Mouse (Mus musculus): Measurements from ENCODE around the gene Aldh3b3. TPM values are rescaled to one million over a fixed set of nuclear protein-coding genes. Genes with fewer than 3 reads are reported as not detected.
"Not testable (repeated sequence)": the region's sequence is repeated elsewhere in the genome, so short reads cannot be mapped to it uniquely, and the experiment has no call there.

The Aldh3b3 gene
- polyA plus RNA-seq, 1 experiment from 2014 or later = not detected

- H3K4me3 ChIP-seq (ENCODE audit: low read depth, low read length) = no peak overlapping the region
- H3K4me1 ChIP-seq (ENCODE audit: control insufficient read depth, insufficient read depth, low read length) = no peaks in the 10 kb centered on the region
- no peak overlapping the region for H3K4me2 ChIP-seq
- no peaks in the 10 kb centered on the region for H3K36me3 ChIP-seq (ENCODE audit: control insufficient read depth, insufficient read depth, low read length)
- no peaks in the 10 kb centered on the region for H3K9me3 ChIP-seq (replicated peaks; ENCODE audit: control insufficient read depth, low read length)
- no peak for ATAC-seq (replicated peaks; ENCODE audit: insufficient number of reproducible peaks, low FRiP score, low TSS enrichment)
- peaks cover 5% of the 10 kb centered on the region; the same call in 1 of the 2 replicates for H3K27me3 ChIP-seq (ENCODE audit: control insufficient read depth, insufficient read depth, low read length)
- no peak overlapping the region for H3K27ac ChIP-seq (ENCODE audit: low read depth, low read length)
- H3K9ac ChIP-seq (ENCODE audit: low read depth, low read length) = no peak overlapping the region
Observed at GRCm38 (mm10) chr19:3959030-3959429, 585 bp downstream of the Aldh3b3 start.

- Histone ChIP-seq H3K36me3 (ENCODE audit: control insufficient read depth, insufficient read depth, low read length) (no peaks in the 10 kb centered on the region), H3K27ac (ENCODE audit: low read depth, low read length) (no peak overlapping the region), H3K4me3 (ENCODE audit: low read depth, low read length) (no peak overlapping the region), H3K9ac (ENCODE audit: low read depth, low read length) (no peak overlapping the region), H3K4me2 (no peak overlapping the region), H3K9me3 (replicated peaks; ENCODE audit: control insufficient read depth, low read length) (no peaks in the 10 kb centered on the region), H3K27me3 (ENCODE audit: control insufficient read depth, insufficient read depth, low read length) (peaks cover 5% of the 10 kb centered on the region; the same call in 1 of the 2 replicates), H3K4me1 (ENCODE audit: control insufficient read depth, insufficient read depth, low read length) (no peaks in the 10 kb centered on the region)
- ATAC-seq (replicated peaks; ENCODE audit: insufficient number of reproducible peaks, low FRiP score, low TSS enrichment) = no peak
- WGBS (ENCODE audit: insufficient replicate concordance) = 81% methylated on average over 5 of the region's 5 CpGs
Observed at GRCm38 (mm10) chr19:3960211-3960610, 1.8 kb downstream of the Aldh3b3 start.

DNA sequence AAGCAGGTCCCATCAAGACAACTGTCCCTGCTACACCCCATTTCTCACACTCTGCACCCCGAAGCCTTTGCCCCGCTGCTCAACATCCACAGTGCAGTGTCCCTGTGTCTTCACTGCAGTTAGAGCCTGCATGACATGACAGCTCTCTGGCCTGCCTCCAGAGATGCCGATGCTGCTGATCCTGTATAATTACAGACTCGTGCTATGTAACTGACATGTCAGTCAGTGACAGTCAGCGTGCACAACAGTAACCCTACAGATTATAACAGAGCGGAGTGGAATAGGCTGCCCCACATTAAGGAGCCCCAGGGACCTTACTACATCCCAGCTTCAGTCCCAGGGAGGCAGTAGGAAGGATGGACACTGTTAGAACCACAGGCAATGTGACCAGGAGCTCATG lies 3.4 kb downstream of the Aldh3b3 start:
- H3K4me3 ChIP-seq (ENCODE audit: low read depth, low read length); H3K27me3 ChIP-seq (ENCODE audit: control insufficient read depth, insufficient read depth, low read length); H3K9me3 ChIP-seq (replicated peaks; ENCODE audit: control insufficient read depth, low read length); H3K36me3 ChIP-seq (ENCODE audit: control insufficient read depth, insufficient read depth, low read length); H3K9ac ChIP-seq (ENCODE audit: low read depth, low read length); H3K4me1 ChIP-seq (ENCODE audit: control insufficient read depth, insufficient read depth, low read length); H3K27ac ChIP-seq (ENCODE audit: low read depth, low read length); ATAC-seq (replicated peaks; ENCODE audit: insufficient number of reproducible peaks, low FRiP score, low TSS enrichment); H3K4me2 ChIP-seq: not testable (repeated sequence)
- WGBS (ENCODE audit: insufficient replicate concordance) = 75% methylated on average over 6 of the region's 6 CpGs

DNA sequence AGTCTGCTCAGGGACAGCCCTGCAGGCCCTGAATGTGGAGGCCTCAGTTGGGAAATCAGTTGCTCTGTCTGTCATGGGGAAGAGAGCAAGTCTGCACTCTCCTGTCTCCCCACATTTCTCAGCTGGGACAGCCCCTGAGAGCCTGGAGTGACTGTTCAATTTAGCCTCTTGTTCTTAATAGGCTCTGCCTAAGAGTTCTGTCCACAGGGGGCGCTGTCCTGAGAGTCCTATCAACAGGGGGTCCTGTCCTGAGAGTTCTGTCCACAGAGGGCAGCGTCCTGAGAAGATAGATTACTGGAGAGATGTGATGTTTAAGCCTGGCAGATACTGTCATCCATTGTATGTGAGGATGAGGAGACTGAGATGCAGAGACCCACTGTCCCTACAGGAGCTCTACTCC lies 4.0 kb downstream of the Aldh3b3 start:
- no peak for ATAC-seq (replicated peaks; ENCODE audit: insufficient number of reproducible peaks, low FRiP score, low TSS enrichment)
- WGBS (ENCODE audit: insufficient replicate concordance) = 8% methylated on average over 2 of the region's 2 CpGs
- peaks cover 5% of the 10 kb centered on the region; the same call in 1 of the 2 replicates for H3K27me3 ChIP-seq (ENCODE audit: control insufficient read depth, insufficient read depth, low read length)

DNA sequence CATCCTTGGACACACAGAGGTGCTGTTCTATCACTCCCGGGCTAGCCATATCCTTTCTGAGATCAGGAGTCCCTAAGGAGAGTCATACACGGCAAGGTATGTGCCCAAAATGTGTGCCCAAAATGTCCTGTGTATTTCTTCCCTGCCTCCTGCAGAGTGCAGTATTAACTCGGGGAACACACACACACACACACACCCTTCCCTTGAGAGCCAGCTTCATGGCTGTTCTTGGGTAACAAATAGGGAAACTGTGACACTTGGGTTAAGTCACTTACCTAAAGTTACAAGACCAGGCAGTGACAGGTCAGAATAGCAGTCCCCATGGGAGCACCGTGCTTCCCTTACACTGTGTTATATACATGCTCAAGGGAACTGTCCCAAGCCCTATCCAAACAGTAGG lies 5.6 kb downstream of the Aldh3b3 start:
- Histone ChIP-seq H3K36me3 (ENCODE audit: control insufficient read depth, insufficient read depth, low read length) (no peaks in the 10 kb centered on the region), H3K27ac (ENCODE audit: low read depth, low read length) (no peak overlapping the region), H3K4me2 (no peak overlapping the region), H3K27me3 (ENCODE audit: control insufficient read depth, insufficient read depth, low read length) (peaks cover 2% of the 10 kb centered on the region; the same call in 1 of the 2 replicates), H3K9ac (ENCODE audit: low read depth, low read length) (no peak overlapping the region), H3K4me3 (ENCODE audit: low read depth, low read length) (no peak overlapping the region), H3K9me3 (replicated peaks; ENCODE audit: control insufficient read depth, low read length) (no peaks in the 10 kb centered on the region), H3K4me1 (ENCODE audit: control insufficient read depth, insufficient read depth, low read length) (peaks cover 9% of the 10 kb centered on the region)
- 68% methylated on average over 4 of the region's 4 CpGs for WGBS (ENCODE audit: insufficient replicate concordance)
- ATAC-seq (replicated peaks; ENCODE audit: insufficient number of reproducible peaks, low FRiP score, low TSS enrichment) = no peak

More for the DNA sequence above, 4.0 kb downstream of the Aldh3b3 start:
- Histone ChIP-seq H3K4me1 (ENCODE audit: control insufficient read depth, insufficient read depth, low read length) (peaks cover 4% of the 10 kb centered on the region), H3K36me3 (ENCODE audit: control insufficient read depth, insufficient read depth, low read length) (no peaks in the 10 kb centered on the region), H3K9ac (ENCODE audit: low read depth, low read length) (no peak overlapping the region), H3K4me3 (ENCODE audit: low read depth, low read length) (no peak overlapping the region), H3K4me2 (no peak overlapping the region), H3K27ac (ENCODE audit: low read depth, low read length) (no peak overlapping the region), H3K9me3 (replicated peaks; ENCODE audit: control insufficient read depth, low read length) (no peaks in the 10 kb centered on the region)

DNA sequence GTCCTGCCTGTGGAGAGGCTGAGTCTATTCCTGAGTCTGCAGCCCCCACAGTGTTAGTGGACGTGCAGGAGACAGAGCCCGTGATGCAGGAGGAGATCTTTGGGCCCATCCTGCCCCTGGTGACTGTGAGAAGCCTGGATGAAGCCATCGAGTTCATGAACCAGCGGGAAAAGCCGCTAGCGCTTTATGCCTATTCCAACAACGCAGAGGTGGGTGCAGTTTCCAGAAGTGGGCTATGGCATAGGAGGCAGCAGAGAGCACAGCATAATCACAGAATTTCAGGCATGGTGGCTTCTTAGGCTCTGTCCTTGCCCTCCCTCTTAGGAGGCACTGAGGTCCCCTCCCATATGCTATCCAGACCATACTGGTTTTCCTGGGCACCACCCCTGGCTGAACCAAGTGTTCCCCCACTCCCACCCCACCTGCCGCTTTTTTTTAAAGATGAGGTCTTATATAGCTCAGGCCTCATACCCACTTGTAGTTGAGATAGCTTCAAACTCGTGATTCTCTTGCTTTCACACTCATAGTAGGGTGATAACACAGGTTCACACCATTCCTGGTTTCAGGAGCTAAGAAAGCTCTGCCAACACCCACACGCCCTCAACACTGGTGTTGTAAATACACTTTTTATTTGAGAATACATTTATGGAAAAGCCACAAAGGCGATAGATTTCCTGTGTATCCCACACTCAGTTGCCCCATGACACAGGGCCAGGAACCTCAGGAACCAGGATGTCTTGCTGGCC lies 8.1 kb downstream of the Aldh3b3 start:
- H3K9me3 ChIP-seq (replicated peaks; ENCODE audit: control insufficient read depth, low read length) = no peaks in the 10 kb centered on the region
- H3K27me3 ChIP-seq (ENCODE audit: control insufficient read depth, insufficient read depth, low read length) = peaks cover 8% of the 10 kb centered on the region
- H3K4me2 ChIP-seq = no peak overlapping the region
- H3K4me1 ChIP-seq (ENCODE audit: control insufficient read depth, insufficient read depth, low read length) = peaks cover 10% of the 10 kb centered on the region
- H3K4me3 ChIP-seq (ENCODE audit: low read depth, low read length) = no peak overlapping the region
- no peak overlapping the region for H3K9ac ChIP-seq (ENCODE audit: low read depth, low read length)
- no peak overlapping the region for H3K27ac ChIP-seq (ENCODE audit: low read depth, low read length)
- ATAC-seq (replicated peaks; ENCODE audit: insufficient number of reproducible peaks, low FRiP score, low TSS enrichment) = no peak
- H3K36me3 ChIP-seq (ENCODE audit: control insufficient read depth, insufficient read depth, low read length) = no peaks in the 10 kb centered on the region
- 71% methylated on average over 11 of the region's 11 CpGs for WGBS (ENCODE audit: insufficient replicate concordance)

GRCm38 (mm10) chr19:3967258-3967657 lies 8.8 kb downstream of the Aldh3b3 start:
- H3K4me1 ChIP-seq (ENCODE audit: control insufficient read depth, insufficient read depth, low read length) = peaks cover 10% of the 10 kb centered on the region
- H3K4me3 ChIP-seq (ENCODE audit: low read depth, low read length) = no peak overlapping the region
- ATAC-seq (replicated peaks; ENCODE audit: insufficient number of reproducible peaks, low FRiP score, low TSS enrichment) = no peak
- H3K36me3 ChIP-seq (ENCODE audit: control insufficient read depth, insufficient read depth, low read length) = no peaks in the 10 kb centered on the region
- peaks cover 8% of the 10 kb centered on the region for H3K27me3 ChIP-seq (ENCODE audit: control insufficient read depth, insufficient read depth, low read length)
- H3K4me2 ChIP-seq = no peak overlapping the region
- H3K9me3 ChIP-seq (replicated peaks; ENCODE audit: control insufficient read depth, low read length) = no peaks in the 10 kb centered on the region
- H3K27ac ChIP-seq (ENCODE audit: low read depth, low read length) = no peak overlapping the region
- WGBS (ENCODE audit: insufficient replicate concordance) = 22% methylated on average over 3 of the region's 3 CpGs
- H3K9ac ChIP-seq (ENCODE audit: low read depth, low read length) = no peak overlapping the region

DNA sequence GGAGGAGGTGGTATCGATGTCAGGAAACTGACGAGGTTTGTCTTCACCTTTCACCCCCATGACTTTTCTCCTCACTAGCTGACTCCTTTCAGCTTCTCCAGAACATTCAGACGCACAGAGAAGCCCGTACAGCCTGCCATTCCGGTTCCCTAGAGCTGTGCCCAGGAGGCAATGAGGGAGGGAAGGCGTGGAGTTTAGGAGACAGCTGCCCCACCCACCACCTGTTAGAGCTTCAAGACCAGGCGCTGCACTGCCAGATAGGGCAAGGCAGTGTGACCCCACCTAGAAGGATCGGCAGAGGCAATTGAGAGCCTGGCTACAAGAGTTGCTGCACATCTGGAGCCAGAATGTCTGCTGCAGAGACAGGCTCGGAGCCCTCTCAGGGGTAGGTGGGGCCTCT lies 13.8 kb downstream of the Aldh3b3 start, which contains the start of gene Aldh3b2:
Aldh3b2 (plus strand) TSS at position 100 of the 400 bp plus-strand sequence.
- no peaks in the 10 kb centered on the region for H3K36me3 ChIP-seq (ENCODE audit: control insufficient read depth, insufficient read depth, low read length)
- no peak for ATAC-seq (replicated peaks; ENCODE audit: insufficient number of reproducible peaks, low FRiP score, low TSS enrichment)
- H3K27ac ChIP-seq (ENCODE audit: low read depth, low read length) = no peak within 1 kb of the TSS
- H3K4me2 ChIP-seq = no peak within 1 kb of the TSS
- no peak within 1 kb of the TSS for H3K9ac ChIP-seq (ENCODE audit: low read depth, low read length)
- no peak within 1 kb of the TSS for H3K4me3 ChIP-seq (ENCODE audit: low read depth, low read length)
- H3K9me3 ChIP-seq (replicated peaks; ENCODE audit: control insufficient read depth, low read length) = no peaks in the 10 kb centered on the region
- WGBS (ENCODE audit: insufficient replicate concordance) = 37% methylated on average over 9 of the region's 9 CpGs
- peaks cover 8% of the 10 kb centered on the region for H3K4me1 ChIP-seq (ENCODE audit: control insufficient read depth, insufficient read depth, low read length)
- H3K27me3 ChIP-seq (ENCODE audit: control insufficient read depth, insufficient read depth, low read length) = peaks cover 6% of the 10 kb centered on the region

DNA sequence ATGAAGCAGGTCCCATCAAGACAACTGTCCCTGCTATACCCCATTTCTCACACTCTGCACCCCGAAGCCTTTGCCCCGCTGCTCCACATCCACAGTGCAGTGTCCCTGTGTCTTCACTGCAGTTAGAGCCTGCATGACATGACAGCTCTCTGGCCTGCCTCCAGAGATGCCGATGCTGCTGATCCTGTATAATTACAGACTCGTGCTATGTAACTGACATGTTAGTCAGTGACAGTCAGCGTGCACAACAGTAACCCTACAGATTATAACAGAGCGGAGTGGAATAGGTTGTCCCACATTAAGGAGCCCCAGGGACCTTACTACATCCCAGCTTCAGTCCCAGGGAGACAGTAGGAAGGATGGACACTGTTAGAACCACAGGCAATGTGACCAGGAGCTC lies 16.2 kb downstream of the Aldh3b3 start:
- H3K4me3 ChIP-seq (ENCODE audit: low read depth, low read length); H3K9me3 ChIP-seq (replicated peaks; ENCODE audit: control insufficient read depth, low read length); H3K4me2 ChIP-seq; H3K27me3 ChIP-seq (ENCODE audit: control insufficient read depth, insufficient read depth, low read length); H3K4me1 ChIP-seq (ENCODE audit: control insufficient read depth, insufficient read depth, low read length); H3K27ac ChIP-seq (ENCODE audit: low read depth, low read length); H3K36me3 ChIP-seq (ENCODE audit: control insufficient read depth, insufficient read depth, low read length); ATAC-seq (replicated peaks; ENCODE audit: insufficient number of reproducible peaks, low FRiP score, low TSS enrichment); H3K9ac ChIP-seq (ENCODE audit: low read depth, low read length): not testable (repeated sequence)
- 76% methylated on average over 6 of the region's 6 CpGs for WGBS (ENCODE audit: insufficient replicate concordance)
